Mouse (Mus musculus): ENCODE measurements around the gene Rpain. TPM values are rescaled to one million over a fixed set of nuclear protein-coding genes. Genes with fewer than 3 reads are reported as not detected.
A peak's percentile ranks its signal among the peaks of the same experiment; 100 is the strongest.

Gene Rpain
- polyA plus RNA-seq (2014; fragmentation: Nextera tagmentation; extraction: Ambion mirVana) = 81.1 and 83.8 TPM in 2 replicates

DNA sequence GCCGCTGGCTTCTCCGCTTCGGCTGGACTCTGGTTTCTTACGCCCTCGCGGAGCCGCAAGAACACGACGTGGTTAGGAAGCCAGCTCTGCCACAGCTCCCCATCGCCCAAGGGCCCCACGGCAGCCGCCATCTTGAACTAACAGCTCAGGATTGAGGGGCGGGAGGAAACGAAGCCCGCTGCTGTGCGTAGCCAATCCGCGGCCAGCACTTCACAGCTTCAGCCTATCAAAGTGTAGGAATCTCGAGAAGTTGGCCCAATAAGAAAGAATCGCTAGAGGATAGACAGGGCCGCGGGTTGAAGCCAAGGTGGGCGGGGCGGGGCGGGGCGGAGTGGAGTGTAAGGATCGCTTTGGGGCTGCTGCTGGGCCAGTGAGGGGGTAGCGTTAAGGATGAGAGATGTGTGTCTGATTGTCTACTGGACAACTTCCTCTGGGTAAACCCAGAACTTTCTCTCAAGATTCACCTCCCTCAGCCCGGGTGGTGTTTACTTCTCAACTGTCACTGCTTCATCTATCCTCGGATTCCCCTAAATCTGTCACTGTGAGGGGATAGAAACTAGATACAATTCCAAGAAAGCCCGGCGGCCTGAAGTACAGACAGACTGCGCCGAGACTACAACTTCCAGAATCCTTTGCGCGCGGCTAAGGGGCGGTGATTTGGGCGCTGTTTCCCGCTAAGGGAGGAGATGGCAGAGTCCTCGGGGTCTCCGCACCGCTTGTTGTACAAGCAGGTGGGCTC is at the start of gene Rpain, which contains the start of gene Nup88:
Gene Rpain (plus strand): TSS at position 393 of the 739 bp plus-strand sequence.
Gene Nup88 (minus strand): TSS at position 153 of the 739 bp plus-strand sequence.
- Histone ChIP-seq H3K4me3 (ENCODE audit: low read depth, low read length) (peak within 1 kb of the TSS; percentile 96), H3K27ac (ENCODE audit: low read depth, low read length) (peak within 1 kb of the TSS; percentile 84), H3K9ac (ENCODE audit: low read length) (peak within 1 kb of the TSS; percentile 93), H3K4me2 (ENCODE audit: low read length) (peak within 1 kb of the TSS; percentile 75), H3K9me3 (replicated peaks; ENCODE audit: control insufficient read depth, low read length) (no peaks in the 10 kb centered on the region), H3K4me1 (ENCODE audit: control insufficient read depth, insufficient read depth, low read length) (peaks cover 10% of the 10 kb centered on the region), H3K27me3 (replicated peaks; ENCODE audit: control insufficient read depth, insufficient read depth, low read length) (no peaks in the 10 kb centered on the region), H3K36me3 (ENCODE audit: control insufficient read depth, insufficient read depth, low read length) (peaks cover 37% of the 10 kb centered on the region)
- WGBS = under 1% methylated on average over 43 of the region's 43 CpGs
- ATAC-seq = peak; percentile 98
- peak; percentile 99 for DNase-seq (ENCODE audit: low spot score)

DNA sequence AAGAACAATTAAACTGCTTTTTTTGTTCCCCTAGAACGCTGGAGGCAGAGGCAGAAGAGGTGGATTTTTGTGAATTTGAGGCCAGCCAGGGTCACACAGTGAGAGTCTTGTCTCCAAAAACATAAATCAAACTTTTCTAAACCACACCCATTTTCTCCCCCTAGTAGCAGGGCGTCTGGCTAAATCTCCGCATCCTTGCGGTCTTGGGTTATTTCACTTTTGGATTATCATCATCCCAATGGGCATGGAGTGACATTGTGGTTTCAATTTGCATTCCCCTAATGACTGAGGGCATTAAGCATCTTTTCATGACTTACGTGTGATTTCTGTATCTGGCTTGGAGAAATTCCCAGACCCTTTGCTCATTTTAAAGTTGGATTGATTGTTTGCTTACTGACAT is 38.6 kb upstream of the Rpain start:
- 84% methylated on average over 5 of the region's 5 CpGs for WGBS
- no peak for DNase-seq (ENCODE audit: low spot score)

DNA sequence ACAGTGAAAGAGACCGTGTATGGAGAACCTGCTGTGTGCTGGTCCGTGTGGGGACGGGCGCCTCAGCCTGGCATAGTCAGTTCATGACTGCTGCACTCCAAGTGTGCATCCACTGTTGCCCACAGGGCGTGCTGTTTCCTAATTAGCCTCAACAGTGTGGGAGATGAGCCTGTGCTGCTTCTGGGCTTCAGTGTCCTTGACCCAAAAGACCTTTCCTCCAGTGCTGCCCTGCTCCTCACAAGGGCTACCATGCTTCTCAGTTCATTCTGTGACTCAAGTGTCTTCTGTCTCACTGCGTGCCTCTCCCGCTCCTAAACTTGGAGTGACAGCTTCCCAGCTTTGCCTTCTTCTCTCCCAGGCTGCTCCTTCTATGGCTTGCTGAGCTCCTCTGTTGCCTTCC is 34.7 kb upstream of the Rpain start:
- Histone ChIP-seq H3K27ac (ENCODE audit: low read depth, low read length) (no peak overlapping the region), H3K27me3 (replicated peaks; ENCODE audit: control insufficient read depth, insufficient read depth, low read length) (no peaks in the 10 kb centered on the region), H3K9ac (ENCODE audit: low read length) (no peak overlapping the region), H3K4me3 (ENCODE audit: low read depth, low read length) (no peak overlapping the region), H3K36me3 (ENCODE audit: control insufficient read depth, insufficient read depth, low read length) (peaks cover 70% of the 10 kb centered on the region), H3K9me3 (replicated peaks; ENCODE audit: control insufficient read depth, low read length) (no peaks in the 10 kb centered on the region), H3K4me2 (ENCODE audit: low read length) (no peak overlapping the region), H3K4me1 (ENCODE audit: control insufficient read depth, insufficient read depth, low read length) (no peaks in the 10 kb centered on the region)
- no peak for ATAC-seq
- DNase-seq (ENCODE audit: low spot score) = no peak
- WGBS = 84% methylated on average over 7 of the region's 7 CpGs

More for the DNA sequence above, 38.6 kb upstream of the Rpain start:
- no peak overlapping the region for H3K4me3 ChIP-seq (ENCODE audit: low read depth, low read length)
- H3K9me3 ChIP-seq (replicated peaks; ENCODE audit: control insufficient read depth, low read length) = no peaks in the 10 kb centered on the region
- ATAC-seq = no peak
- no peak overlapping the region for H3K4me2 ChIP-seq (ENCODE audit: low read length)
- H3K27ac ChIP-seq (ENCODE audit: low read depth, low read length) = no peak overlapping the region
- H3K9ac ChIP-seq (ENCODE audit: low read length) = no peak overlapping the region
- H3K27me3 ChIP-seq (replicated peaks; ENCODE audit: control insufficient read depth, insufficient read depth, low read length) = no peaks in the 10 kb centered on the region
- H3K4me1 ChIP-seq (ENCODE audit: control insufficient read depth, insufficient read depth, low read length) = no peaks in the 10 kb centered on the region
- H3K36me3 ChIP-seq (ENCODE audit: control insufficient read depth, insufficient read depth, low read length) = peaks cover 49% of the 10 kb centered on the region

DNA sequence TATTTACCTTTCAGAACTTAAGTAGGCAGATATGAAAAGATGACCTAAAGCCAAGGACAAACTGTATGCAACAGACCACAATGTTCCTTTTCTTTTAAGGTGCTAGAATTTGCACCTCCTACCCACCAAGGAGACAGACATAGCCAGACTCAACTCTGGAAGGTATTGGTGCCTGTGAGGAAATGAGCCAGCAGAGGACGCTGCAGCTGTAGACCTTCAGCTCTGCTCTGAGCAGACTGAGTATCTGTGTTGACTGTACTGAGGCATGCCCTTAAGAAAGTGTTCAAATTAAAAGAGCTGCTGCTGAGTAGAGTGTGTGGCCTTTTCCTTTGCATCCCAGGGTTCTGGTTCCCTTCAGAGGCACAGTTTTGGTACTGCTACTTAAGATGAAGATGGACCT is 27.4 kb upstream of the Rpain start:
- Histone ChIP-seq H3K36me3 (ENCODE audit: control insufficient read depth, insufficient read depth, low read length) (peaks cover 92% of the 10 kb centered on the region), H3K4me2 (ENCODE audit: low read length) (no peak overlapping the region), H3K27me3 (replicated peaks; ENCODE audit: control insufficient read depth, insufficient read depth, low read length) (no peaks in the 10 kb centered on the region), H3K9me3 (replicated peaks; ENCODE audit: control insufficient read depth, low read length) (no peaks in the 10 kb centered on the region), H3K27ac (ENCODE audit: low read depth, low read length) (no peak overlapping the region), H3K9ac (ENCODE audit: low read length) (no peak overlapping the region), H3K4me1 (ENCODE audit: control insufficient read depth, insufficient read depth, low read length) (no peaks in the 10 kb centered on the region), H3K4me3 (ENCODE audit: low read depth, low read length) (no peak overlapping the region)
- WGBS = 88% methylated on average over 1 of the region's 1 CpGs
- ATAC-seq (no peak), DNase-seq (ENCODE audit: low spot score) (no peak)

DNA sequence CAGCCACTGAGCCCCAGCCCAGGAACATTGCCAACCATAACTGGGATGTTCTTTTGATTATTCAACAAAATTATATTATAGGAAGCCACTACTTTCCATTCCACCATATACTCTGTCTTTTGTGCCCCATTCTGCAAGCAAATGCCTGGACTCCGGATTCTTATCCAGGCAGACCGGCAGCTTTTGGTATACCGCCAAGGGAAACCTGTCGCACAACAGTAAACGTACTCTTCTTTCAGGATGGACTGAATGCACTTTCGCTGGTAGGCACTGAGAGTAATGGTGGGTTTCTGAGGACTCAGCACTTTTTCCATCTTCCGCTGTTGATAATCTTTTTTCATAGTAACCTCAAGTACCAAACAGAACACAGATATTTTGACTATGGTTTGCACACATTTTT is 26.4 kb upstream of the Rpain start:
- WGBS = 90% methylated on average over 7 of the region's 7 CpGs
- H3K4me2 ChIP-seq (ENCODE audit: low read length) = no peak overlapping the region
- no peak for ATAC-seq
- peaks cover 92% of the 10 kb centered on the region for H3K36me3 ChIP-seq (ENCODE audit: control insufficient read depth, insufficient read depth, low read length)
- no peak overlapping the region for H3K9ac ChIP-seq (ENCODE audit: low read length)
- H3K27ac ChIP-seq (ENCODE audit: low read depth, low read length) = no peak overlapping the region
- H3K27me3 ChIP-seq (replicated peaks; ENCODE audit: control insufficient read depth, insufficient read depth, low read length) = no peaks in the 10 kb centered on the region
- DNase-seq (ENCODE audit: low spot score) = no peak
- no peaks in the 10 kb centered on the region for H3K9me3 ChIP-seq (replicated peaks; ENCODE audit: control insufficient read depth, low read length)
- H3K4me1 ChIP-seq (ENCODE audit: control insufficient read depth, insufficient read depth, low read length) = no peaks in the 10 kb centered on the region
- no peak overlapping the region for H3K4me3 ChIP-seq (ENCODE audit: low read depth, low read length)

DNA sequence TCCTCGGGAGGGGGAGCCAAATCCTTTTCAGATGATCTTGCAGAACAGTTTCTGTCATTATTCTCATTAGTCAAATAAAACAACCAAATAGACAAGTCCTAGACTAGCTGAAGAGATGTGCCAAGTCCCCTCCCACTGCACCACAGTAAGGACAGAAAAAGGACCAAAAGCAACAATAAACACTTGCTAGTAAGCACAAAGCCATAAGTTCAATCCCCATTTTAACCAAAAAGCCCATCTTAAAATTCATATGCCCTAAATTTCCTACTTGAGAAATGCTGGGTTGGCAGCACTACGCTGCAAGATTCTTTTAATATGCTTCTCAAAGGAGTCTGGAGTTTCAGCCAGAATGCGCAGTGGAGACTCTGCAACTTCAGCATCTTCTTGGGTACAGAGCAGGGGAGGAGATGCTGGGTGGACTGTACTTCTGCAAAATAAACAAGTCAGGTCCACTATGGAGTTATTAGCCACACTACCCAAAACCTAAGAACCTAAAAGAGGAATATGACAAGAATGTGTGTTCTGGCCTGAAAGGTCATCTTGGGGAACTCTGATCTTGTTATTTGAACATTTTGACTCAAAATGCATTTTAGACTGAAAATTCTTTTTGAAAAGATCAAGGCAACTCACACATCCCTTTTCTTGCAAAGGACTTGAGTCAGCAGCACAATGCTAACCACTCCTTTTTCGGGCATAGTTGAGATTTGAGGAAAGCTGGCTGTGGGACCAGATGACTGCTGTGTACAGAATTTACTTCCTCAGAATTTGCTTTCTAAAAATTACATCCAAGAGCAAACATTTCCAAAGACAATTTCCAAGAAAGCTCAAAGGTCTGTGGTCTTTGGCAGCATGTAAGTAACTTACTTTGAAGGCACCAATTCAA is 24.8 kb upstream of the Rpain start:
- Histone ChIP-seq H3K4me3 (ENCODE audit: low read depth, low read length) (no peak overlapping the region), H3K4me2 (ENCODE audit: low read length) (no peak overlapping the region), H3K9me3 (replicated peaks; ENCODE audit: control insufficient read depth, low read length) (no peaks in the 10 kb centered on the region), H3K27ac (ENCODE audit: low read depth, low read length) (no peak overlapping the region), H3K36me3 (ENCODE audit: control insufficient read depth, insufficient read depth, low read length) (peaks cover 93% of the 10 kb centered on the region), H3K4me1 (ENCODE audit: control insufficient read depth, insufficient read depth, low read length) (no peaks in the 10 kb centered on the region), H3K27me3 (replicated peaks; ENCODE audit: control insufficient read depth, insufficient read depth, low read length) (no peaks in the 10 kb centered on the region), H3K9ac (ENCODE audit: low read length) (no peak overlapping the region)
- DNase-seq (ENCODE audit: low spot score) (no peak), ATAC-seq (no peak)
- 87% methylated on average over 4 of the region's 4 CpGs for WGBS

DNA sequence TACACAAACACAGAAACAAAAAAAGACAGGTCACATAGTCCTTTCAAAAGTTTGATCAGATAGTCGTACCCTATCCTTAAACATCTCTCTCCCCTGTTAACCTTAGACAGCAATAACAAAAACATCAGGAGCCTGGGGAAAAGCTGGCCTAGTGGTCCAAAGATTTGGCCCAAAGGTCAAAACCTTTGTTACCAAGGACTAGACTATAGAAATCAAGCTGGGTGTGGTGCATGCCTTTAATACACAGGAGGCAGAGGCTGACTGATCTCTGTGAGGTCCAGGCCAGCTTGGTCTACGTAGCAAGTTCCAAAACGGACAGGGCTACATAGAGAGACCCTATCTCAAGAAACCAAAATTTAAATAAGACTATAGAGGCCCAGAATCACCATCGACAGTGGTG is 15.3 kb upstream of the Rpain start:
- ATAC-seq = no peak
- no peak for DNase-seq (ENCODE audit: low spot score)
- WGBS = 86% methylated on average over 4 of the region's 4 CpGs

DNA sequence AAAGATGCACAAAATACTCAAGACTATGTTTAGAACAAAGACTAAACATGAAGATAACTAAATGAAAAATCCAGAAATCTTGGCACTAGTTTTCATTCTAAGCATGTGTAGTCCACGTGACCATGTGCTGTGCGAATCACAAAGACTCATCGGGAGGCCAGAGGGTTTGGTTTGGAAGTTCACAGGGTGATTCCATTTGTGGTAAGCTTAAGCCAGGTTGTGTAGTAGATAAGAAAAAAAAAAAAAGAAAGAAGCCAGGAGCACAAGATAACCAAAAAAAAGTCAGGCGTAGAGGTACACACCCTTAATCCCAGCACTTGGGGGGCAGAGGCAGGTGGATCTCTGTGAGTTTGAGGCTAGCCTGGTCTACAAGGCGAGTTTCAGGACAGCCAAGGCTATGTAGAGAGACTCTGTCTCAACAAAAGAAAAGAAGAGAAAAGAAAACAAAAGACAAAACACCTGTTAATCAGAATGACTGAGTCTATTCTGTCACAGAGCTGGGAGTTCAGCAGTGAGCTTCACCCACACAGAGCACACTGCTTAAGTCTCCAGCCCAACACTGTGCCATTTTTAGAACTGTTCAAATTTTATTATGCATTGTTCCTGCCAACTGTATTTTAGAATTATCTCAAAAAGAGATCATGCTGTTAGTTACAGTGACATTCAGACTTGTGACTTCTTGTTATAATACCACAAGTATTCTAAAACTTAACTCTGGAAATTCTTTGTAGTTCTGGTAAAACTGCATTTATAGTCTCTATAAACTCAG is 9.0 kb upstream of the Rpain start:
- ATAC-seq (no peak), DNase-seq (ENCODE audit: low spot score) (no peak)
- H3K9ac ChIP-seq (ENCODE audit: low read length) = no peak overlapping the region
- H3K4me3 ChIP-seq (ENCODE audit: low read depth, low read length) = no peak overlapping the region
- peaks cover 91% of the 10 kb centered on the region for H3K36me3 ChIP-seq (ENCODE audit: control insufficient read depth, insufficient read depth, low read length)
- no peaks in the 10 kb centered on the region for H3K9me3 ChIP-seq (replicated peaks; ENCODE audit: control insufficient read depth, low read length)
- no peaks in the 10 kb centered on the region for H3K4me1 ChIP-seq (ENCODE audit: control insufficient read depth, insufficient read depth, low read length)
- H3K27ac ChIP-seq (ENCODE audit: low read depth, low read length) = no peak overlapping the region
- H3K4me2 ChIP-seq (ENCODE audit: low read length) = no peak overlapping the region
- 87% methylated on average over 5 of the region's 5 CpGs for WGBS
- no peaks in the 10 kb centered on the region for H3K27me3 ChIP-seq (replicated peaks; ENCODE audit: control insufficient read depth, insufficient read depth, low read length)

More for the DNA sequence above, 15.3 kb upstream of the Rpain start:
- H3K27ac ChIP-seq (ENCODE audit: low read depth, low read length) = no peak overlapping the region
- peaks cover 94% of the 10 kb centered on the region for H3K36me3 ChIP-seq (ENCODE audit: control insufficient read depth, insufficient read depth, low read length)
- H3K9me3 ChIP-seq (replicated peaks; ENCODE audit: control insufficient read depth, low read length) = no peaks in the 10 kb centered on the region
- H3K4me1 ChIP-seq (ENCODE audit: control insufficient read depth, insufficient read depth, low read length) = no peaks in the 10 kb centered on the region
- no peak overlapping the region for H3K9ac ChIP-seq (ENCODE audit: low read length)
- H3K4me2 ChIP-seq (ENCODE audit: low read length) = no peak overlapping the region
- no peaks in the 10 kb centered on the region for H3K27me3 ChIP-seq (replicated peaks; ENCODE audit: control insufficient read depth, insufficient read depth, low read length)
- H3K4me3 ChIP-seq (ENCODE audit: low read depth, low read length) = no peak overlapping the region

All from forebrain, embryonic 14.5 days (tissue).